ENCODE assay signal across 11 mouse cellular contexts in the genomic region with DNA sequence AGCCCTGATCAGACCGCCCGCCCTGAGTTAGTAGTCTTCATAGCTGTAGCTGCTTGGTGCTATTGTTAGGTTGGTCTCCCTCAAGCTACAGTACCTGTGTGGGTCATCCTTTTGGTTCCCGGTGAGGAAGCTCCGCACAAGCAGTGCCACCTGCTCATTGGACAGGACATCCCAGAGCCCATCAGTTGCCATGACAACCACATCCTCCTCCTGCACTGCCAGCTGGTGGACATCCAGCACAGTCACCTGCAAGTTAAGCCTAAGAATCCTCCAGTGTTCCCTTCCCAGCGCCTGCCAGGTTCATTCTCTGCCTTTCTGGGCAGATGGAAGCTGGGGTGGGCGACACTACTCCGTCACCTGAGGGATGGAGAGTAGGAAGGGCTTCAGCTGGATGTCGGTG. TPM values are rescaled to one million over a fixed set of nuclear protein-coding genes. Genes with fewer than 3 reads are reported as not detected.
DNase-seq lines count a peak whose midpoint lies in the region; ATAC-seq lines count a peak whose summit lies in the region.
"Had no signal": no experiment of that assay in that cellular context is flagged by ENCODE, and none has a peak within 500 bp of the region (broad histone marks: within the 10 kb centered on the region; RNA-seq: fewer than 3 reads in every experiment).

No protein-coding gene starts in this region.

- peaks cover 22% of the 10 kb centered on the region for H3K4me1 ChIP-seq in neural tube, embryonic 12.5 days
- H3K4me1 ChIP-seq in neural tube, embryonic 15.5 days = peaks cover 25% of the 10 kb centered on the region
- H3K4me1 ChIP-seq in neural tube, embryonic 14.5 days (ENCODE audit: control insufficient read depth, insufficient read depth, low read length) = no peaks in the 10 kb centered on the region

- 0 out of 2 replicates have a peak overlapping the region, but pooled peaks have one; percentile 13 for H3K9ac ChIP-seq in neural tube, embryonic 12.5 days
- no peak overlapping the region for H3K9ac ChIP-seq in neural tube, embryonic 15.5 days (replicated peaks)
- H3K9ac ChIP-seq in neural tube, embryonic 14.5 days (replicated peaks; ENCODE audit: low read depth, low read length) = peak overlapping the region; percentile 16; the same call in 1 of the 2 replicates
- H3K9ac ChIP-seq: lung, embryonic 14.5 days had no signal

- intact Hi-C loops in gastrocnemius, postnatal 14 days (cut with DNase I; ENCODE audit: low total_unique reads) = no loop called here

- H3K27me3 ChIP-seq in neural tube, embryonic 12.5 days (replicated peaks) = no peaks in the 10 kb centered on the region
- H3K27me3 ChIP-seq in neural tube, embryonic 15.5 days (replicated peaks) = no peaks in the 10 kb centered on the region
- H3K27me3 ChIP-seq in neural tube, embryonic 14.5 days (ENCODE audit: control insufficient read depth, insufficient read depth, low read length) = no peaks in the 10 kb centered on the region

- no peak overlapping the region for H3K4me2 ChIP-seq in neural tube, embryonic 12.5 days (replicated peaks)
- no peak overlapping the region for H3K4me2 ChIP-seq in neural tube, embryonic 15.5 days
- no peak overlapping the region for H3K4me2 ChIP-seq in neural tube, embryonic 14.5 days (ENCODE audit: low read depth, low read length)
- H3K4me2 ChIP-seq: lung, embryonic 14.5 days had no signal

- no peak overlapping the region for H3K4me3 ChIP-seq in neural tube, embryonic 12.5 days
- H3K4me3 ChIP-seq in neural tube, embryonic 15.5 days (replicated peaks) = no peak overlapping the region
- H3K4me3 ChIP-seq in neural tube, embryonic 14.5 days (ENCODE audit: low read depth, low read length) = no peak overlapping the region

- no peak for DNase-seq in frontal cortex, adult 2 months (ENCODE audit: extremely low spot score in 1 of 2, low spot score in 1 of 2)
- DNase-seq in cerebellum, postnatal 36 days = peak; percentile 77
- DNase-seq in gastrocnemius, postnatal 4 days (ENCODE audit: low spot score in 2 of 2) = no peak
- DNase-seq in gastrocnemius, postnatal 14 days = no peak
- DNase-seq: adrenal gland, postnatal 36 days; kidney, adult 11 months; lung, embryonic 14.5 days had no signal

- H3K9me3 ChIP-seq in neural tube, embryonic 12.5 days = no peaks in the 10 kb centered on the region
- no peaks in the 10 kb centered on the region for H3K9me3 ChIP-seq in neural tube, embryonic 15.5 days (replicated peaks)
- H3K9me3 ChIP-seq in neural tube, embryonic 14.5 days (ENCODE audit: control insufficient read depth, low read length) = no peaks in the 10 kb centered on the region

- H3K27ac ChIP-seq in neural tube, embryonic 12.5 days = no peak overlapping the region
- H3K27ac ChIP-seq in neural tube, embryonic 15.5 days (replicated peaks) = no peak overlapping the region
- no peak overlapping the region for H3K27ac ChIP-seq in neural tube, embryonic 14.5 days (ENCODE audit: low read depth, low read length)

- H3K36me3 ChIP-seq in neural tube, embryonic 12.5 days = peaks cover 29% of the 10 kb centered on the region
- H3K36me3 ChIP-seq in neural tube, embryonic 15.5 days = peaks cover 15% of the 10 kb centered on the region
- H3K36me3 ChIP-seq in neural tube, embryonic 14.5 days (ENCODE audit: control insufficient read depth, insufficient read depth, low read length) = peaks cover 15% of the 10 kb centered on the region

- peak; percentile 17 for ATAC-seq in frontal cortex, adult (ENCODE audit: low TSS enrichment)
- no peak for ATAC-seq in neural tube, embryonic 12.5 days (ENCODE audit: low FRiP score, low read depth)
- ATAC-seq in neural tube, embryonic 15.5 days (ENCODE audit: low FRiP score) = no peak
- no peak for ATAC-seq in neural tube, embryonic 14.5 days (ENCODE audit: low read depth)

- 81% methylated on average over 8 of the region's 8 CpGs for WGBS in neural tube, embryonic 12.5 days
- WGBS in neural tube, embryonic 15.5 days = 70% methylated on average over 8 of the region's 8 CpGs
- WGBS in neural tube, embryonic 14.5 days = 76% methylated on average over 8 of the region's 8 CpGs

RNA-seq across cellular contexts. Expression of a gene that starts 3.9 kb away (rescaled TPM):
- polyA plus RNA-seq in frontal cortex, adult 2 months (2012; rRNA removed) = 32.0 and 35.1 TPM in 2 replicates
- 32.1 and 32.9 TPM in 2 replicates for polyA plus RNA-seq in neural tube, embryonic 12.5 days (2016; fragmentation: Nextera tagmentation; extraction: Ambion mirVana)
- 16.9 and 20.5 TPM in 2 replicates for polyA plus RNA-seq in neural tube, embryonic 15.5 days (2015; fragmentation: Nextera tagmentation; extraction: Ambion mirVana)
- 11.1 and 14.4 TPM in 2 replicates for polyA plus RNA-seq in neural tube, embryonic 14.5 days (2014; fragmentation: Nextera tagmentation; extraction: Ambion mirVana)
- 10 to 100 TPM; 16.7 to 20.8 TPM for total RNA-seq in gastrocnemius, postnatal 4 days (2021)
- 1 to 10 TPM; 5.1 to 5.5 TPM for total RNA-seq in gastrocnemius, postnatal 14 days (2021)

RNA-seq across cellular contexts. Expression of a gene that starts 7.2 kb away (rescaled TPM):
- 65.8 and 66.8 TPM in 2 replicates for polyA plus RNA-seq in frontal cortex, adult 2 months (2012; rRNA removed)
- 60.9 and 61.6 TPM in 2 replicates for polyA plus RNA-seq in neural tube, embryonic 12.5 days (2016; fragmentation: Nextera tagmentation; extraction: Ambion mirVana)
- 48.1 and 58.2 TPM in 2 replicates for polyA plus RNA-seq in neural tube, embryonic 15.5 days (2015; fragmentation: Nextera tagmentation; extraction: Ambion mirVana)
- polyA plus RNA-seq in neural tube, embryonic 14.5 days (2014; fragmentation: Nextera tagmentation; extraction: Ambion mirVana) = 44.2 and 48.4 TPM in 2 replicates
- 100 to 1,000 TPM in 1 of 2 experiments, 10 to 100 TPM in 1; 92.7 to 105 TPM for total RNA-seq in gastrocnemius, postnatal 4 days (2021)
- 10 to 100 TPM; 68.8 to 69.3 TPM for total RNA-seq in gastrocnemius, postnatal 14 days (2021)

RNA-seq across cellular contexts. Expression of a gene that starts 25.0 kb away (rescaled TPM):
- 99.9 and 107 TPM in 2 replicates for polyA plus RNA-seq in frontal cortex, adult 2 months (2012; rRNA removed)
- 27.6 and 28.9 TPM in 2 replicates for polyA plus RNA-seq in neural tube, embryonic 12.5 days (2016; fragmentation: Nextera tagmentation; extraction: Ambion mirVana)
- polyA plus RNA-seq in neural tube, embryonic 15.5 days (2015; fragmentation: Nextera tagmentation; extraction: Ambion mirVana) = 28.6 and 32.1 TPM in 2 replicates
- 37.4 and 40.4 TPM in 2 replicates for polyA plus RNA-seq in neural tube, embryonic 14.5 days (2014; fragmentation: Nextera tagmentation; extraction: Ambion mirVana)
- total RNA-seq in gastrocnemius, postnatal 4 days (2021) = 10 to 100 TPM; 60.3 to 62.5 TPM
- 10 to 100 TPM; 23.4 to 27.4 TPM for total RNA-seq in gastrocnemius, postnatal 14 days (2021)

RNA-seq across cellular contexts. Expression of a gene that starts 26.7 kb away (rescaled TPM):
- polyA plus RNA-seq in frontal cortex, adult 2 months (2012; rRNA removed) = 0.67 and 1.2 TPM in 2 replicates
- polyA plus RNA-seq in neural tube, embryonic 12.5 days (2016; fragmentation: Nextera tagmentation; extraction: Ambion mirVana) = 0.05 TPM in 1 of 2 replicates, not detected in the other
- 0.05 TPM in 1 of 2 replicates, not detected in the other for polyA plus RNA-seq in neural tube, embryonic 15.5 days (2015; fragmentation: Nextera tagmentation; extraction: Ambion mirVana)
- 0.08 and 0.09 TPM in 2 replicates for polyA plus RNA-seq in neural tube, embryonic 14.5 days (2014; fragmentation: Nextera tagmentation; extraction: Ambion mirVana)
- 1 to 10 TPM in 1 of 2 experiments, under 1 TPM in 1; 0.88 to 1.1 TPM for total RNA-seq in gastrocnemius, postnatal 4 days (2021)
- under 1 TPM; 0.42 to 0.43 TPM for total RNA-seq in gastrocnemius, postnatal 14 days (2021)

RNA-seq across cellular contexts. Expression of a gene that starts 37.8 kb away (rescaled TPM):
- 3.2 and 3.3 TPM in 2 replicates for polyA plus RNA-seq in frontal cortex, adult 2 months (2012; rRNA removed)
- polyA plus RNA-seq in neural tube, embryonic 12.5 days (2016; fragmentation: Nextera tagmentation; extraction: Ambion mirVana) = 5.4 and 6.2 TPM in 2 replicates
- polyA plus RNA-seq in neural tube, embryonic 15.5 days (2015; fragmentation: Nextera tagmentation; extraction: Ambion mirVana) = 2.3 and 2.7 TPM in 2 replicates
- polyA plus RNA-seq in neural tube, embryonic 14.5 days (2014; fragmentation: Nextera tagmentation; extraction: Ambion mirVana) = 3.3 and 4.3 TPM in 2 replicates
- 1 to 10 TPM; 1.1 to 3.0 TPM for total RNA-seq in gastrocnemius, postnatal 4 days (2021)
- total RNA-seq in gastrocnemius, postnatal 14 days (2021) = 1 to 10 TPM; 1.3 to 1.6 TPM

Comparison
In these comparisons a context has a peak if more than half of its experiments do, and no peak if none do; other contexts are left out.
1. DNase-seq: peak in cerebellum, postnatal 36 days (2 of 2); none in frontal cortex, adult 2 months (0 of 2), gastrocnemius, postnatal 4 days (0 of 2) and gastrocnemius, postnatal 14 days (single experiment).